Mouse (Mus musculus) midbrain, embryonic 15.5 days (tissue): ENCODE results near the gene Ern1. TPM values are rescaled to one million over a fixed set of nuclear protein-coding genes. Genes with fewer than 3 reads are reported as not detected.
A peak's percentile ranks its signal among the peaks of the same experiment; 100 is the strongest.

Experiments used
- ATAC-seq: fragments of 200-750 bp; cut with Nextera tagmentation; replicated peaks from 2 replicates; pipeline ENCODE4 v1.8.0; 2017; ENCODE audit warnings: moderate TSS enrichment
- H3K27ac ChIP-seq: fragments of 300-500 bp; sonication (generic); 2 replicates; pipeline ENCODE4 v1.5.1; 2015; ENCODE audit warnings: mild to moderate bottlenecking, inconsistent platforms
- H3K27me3 ChIP-seq: fragments of 300-500 bp; sonication (generic); replicated peaks from 2 replicates; pipeline ENCODE4 v1.6.1; 2015; ENCODE audit warnings: inconsistent platforms
- H3K36me3 ChIP-seq: fragments of 300-500 bp; sonication (generic); replicated peaks from 2 replicates; pipeline ENCODE4 v1.6.1; 2015; ENCODE audit warnings: inconsistent platforms
- H3K4me1 ChIP-seq: fragments of 300-500 bp; sonication (generic); 2 replicates; pipeline ENCODE4 v1.6.1; 2015; ENCODE audit warnings: inconsistent platforms
- H3K4me2 ChIP-seq: fragments of 300-500 bp; sonication (generic); 2 replicates; pipeline ENCODE4 v1.6.1; 2015; ENCODE audit warnings: inconsistent platforms, mild to moderate bottlenecking, moderate library complexity
- H3K4me3 ChIP-seq: fragments of 300-500 bp; sonication (generic); 2 replicates; pipeline ENCODE4 v1.5.1; 2015; ENCODE audit warnings: mild to moderate bottlenecking, inconsistent platforms
- H3K9ac ChIP-seq: fragments of 300-500 bp; sonication (generic); 2 replicates; pipeline ENCODE4 v1.6.1; 2015; ENCODE audit warnings: mild to moderate bottlenecking, inconsistent platforms
- H3K9me3 ChIP-seq: fragments of 300-500 bp; sonication (generic); 2 replicates; pipeline ENCODE4 v1.6.1; 2016; ENCODE audit warnings: inconsistent platforms
- WGBS: fragments of 180-500 bp; shearing (Covaris S2); methylation state at CpG from one replicate; pipeline ENCODE4 v1.1.7; 2015; ENCODE audit warnings: mixed read lengths; 5-methylcytosine and 5-hydroxymethylcytosine counted together
- polyA plus RNA-seq: library from polyadenylated mRNA; unstranded; fragments of >200 nt; fragmentation: Nextera tagmentation; extraction: Ambion mirVana; gene quantifications from 2 replicates; pipeline ENCODE4 v1.2.1, GENCODE M21; 2015

The Ern1 gene
- polyA plus RNA-seq, 1 experiment from 2014 or later, result 7.6 TPM

GRCm38 (mm10) chr11:106486866-106487732 lies 553 bp downstream of the Ern1 start:
- Histone ChIP-seq H3K9me3 (no peaks in the 10 kb centered on the region), H3K9ac (peak overlapping the region; percentile 84), H3K4me3 (peak overlapping the region; percentile 97), H3K27ac (peak overlapping the region; percentile 81), H3K4me1 (peaks cover 13% of the 10 kb centered on the region), H3K36me3 (no peaks in the 10 kb centered on the region), H3K4me2 (peak overlapping the region; percentile 84), H3K27me3 (no peaks in the 10 kb centered on the region)
- WGBS, result under 1% methylated on average over 80 of the region's 86 CpGs
- peak; percentile 90 for ATAC-seq

GRCm38 (mm10) chr11:106486042-106486865 lies 1.4 kb downstream of the Ern1 start:
- no peaks in the 10 kb centered on the region for H3K9me3 ChIP-seq
- H3K4me3 ChIP-seq, result peak overlapping the region; percentile 97
- 54% methylated on average over 16 of the region's 16 CpGs for WGBS
- H3K27ac ChIP-seq, result no peak overlapping the region
- no peaks in the 10 kb centered on the region for H3K36me3 ChIP-seq
- H3K27me3 ChIP-seq, result no peaks in the 10 kb centered on the region
- H3K4me2 ChIP-seq, result peak overlapping the region; percentile 84
- H3K9ac ChIP-seq, result 0 out of 2 replicates have a peak overlapping the region, but pooled peaks have one; percentile 84
- no peak for ATAC-seq
- peaks cover 13% of the 10 kb centered on the region for H3K4me1 ChIP-seq

GRCm38 (mm10) chr11:106485611-106486010 lies 2.0 kb downstream of the Ern1 start:
- WGBS, result 86% methylated on average over 4 of the region's 4 CpGs
- ATAC-seq, result no peak
- Histone ChIP-seq H3K27ac (no peak overlapping the region), H3K36me3 (no peaks in the 10 kb centered on the region), H3K4me1 (peaks cover 13% of the 10 kb centered on the region), H3K27me3 (no peaks in the 10 kb centered on the region), H3K9me3 (no peaks in the 10 kb centered on the region), H3K4me3 (no peak overlapping the region), H3K9ac (no peak overlapping the region), H3K4me2 (0 out of 2 replicates have a peak overlapping the region, but pooled peaks have one; percentile 84)

GRCm38 (mm10) chr11:106484875-106485274 lies 2.8 kb downstream of the Ern1 start:
- WGBS, result 91% methylated on average over 4 of the region's 4 CpGs
- Histone ChIP-seq H3K4me2 (no peak overlapping the region), H3K4me1 (peaks cover 13% of the 10 kb centered on the region), H3K27ac (no peak overlapping the region), H3K4me3 (no peak overlapping the region), H3K27me3 (no peaks in the 10 kb centered on the region), H3K36me3 (no peaks in the 10 kb centered on the region), H3K9ac (no peak overlapping the region), H3K9me3 (no peaks in the 10 kb centered on the region)
- no peak for ATAC-seq

GRCm38 (mm10) chr11:106482867-106483266 lies 4.8 kb downstream of the Ern1 start:
- no peak for ATAC-seq
- 90% methylated on average over 8 of the region's 8 CpGs for WGBS

GRCm38 (mm10) chr11:106481651-106482050 lies 6.0 kb downstream of the Ern1 start:
- Histone ChIP-seq H3K9me3 (no peaks in the 10 kb centered on the region), H3K36me3 (no peaks in the 10 kb centered on the region), H3K4me3 (no peak overlapping the region), H3K27me3 (no peaks in the 10 kb centered on the region), H3K4me2 (no peak overlapping the region), H3K4me1 (peaks cover 14% of the 10 kb centered on the region), H3K27ac (no peak overlapping the region), H3K9ac (no peak overlapping the region)
- 75% methylated on average over 4 of the region's 4 CpGs for WGBS
- no peak for ATAC-seq

More at GRCm38 (mm10) chr11:106482867-106483266, 4.8 kb downstream of the Ern1 start:
- Histone ChIP-seq H3K4me2 (no peak overlapping the region), H3K27me3 (no peaks in the 10 kb centered on the region), H3K4me1 (peaks cover 18% of the 10 kb centered on the region), H3K9ac (no peak overlapping the region), H3K36me3 (no peaks in the 10 kb centered on the region), H3K27ac (no peak overlapping the region), H3K9me3 (no peaks in the 10 kb centered on the region), H3K4me3 (no peak overlapping the region)

- no peaks in the 10 kb centered on the region for H3K36me3 ChIP-seq
- 92% methylated on average over 3 of the region's 3 CpGs for WGBS
Observed at GRCm38 (mm10) chr11:106480530-106480885, 7.1 kb downstream of the Ern1 start.

GRCm38 (mm10) chr11:106479619-106480529 lies 7.8 kb downstream of the Ern1 start:
- H3K9me3 ChIP-seq, result no peaks in the 10 kb centered on the region
- H3K27me3 ChIP-seq, result no peaks in the 10 kb centered on the region
- no peak overlapping the region for H3K9ac ChIP-seq
- H3K4me1 ChIP-seq, result peaks cover 5% of the 10 kb centered on the region; the same call in 1 of the 2 replicates
- ATAC-seq, result no peak
- no peak overlapping the region for H3K27ac ChIP-seq
- no peak overlapping the region for H3K4me2 ChIP-seq
- 91% methylated on average over 9 of the region's 9 CpGs for WGBS
- no peak overlapping the region for H3K4me3 ChIP-seq
- H3K36me3 ChIP-seq, result no peaks in the 10 kb centered on the region

More at GRCm38 (mm10) chr11:106480530-106480885, 7.1 kb downstream of the Ern1 start:
- Histone ChIP-seq H3K4me3 (no peak overlapping the region), H3K27ac (no peak overlapping the region), H3K9ac (no peak overlapping the region), H3K9me3 (no peaks in the 10 kb centered on the region), H3K27me3 (no peaks in the 10 kb centered on the region), H3K4me2 (no peak overlapping the region), H3K4me1 (peaks cover 5% of the 10 kb centered on the region; the same call in 1 of the 2 replicates)
- no peak for ATAC-seq

- ATAC-seq, result no peak
- Histone ChIP-seq H3K27me3 (no peaks in the 10 kb centered on the region), H3K4me2 (no peak overlapping the region), H3K27ac (no peak overlapping the region), H3K4me1 (peaks cover 5% of the 10 kb centered on the region; the same call in 1 of the 2 replicates), H3K9me3 (no peaks in the 10 kb centered on the region), H3K4me3 (no peak overlapping the region), H3K9ac (no peak overlapping the region), H3K36me3 (no peaks in the 10 kb centered on the region)
- 19% methylated on average over 1 of the region's 1 CpGs for WGBS
Observed at GRCm38 (mm10) chr11:106478745-106479144, 8.9 kb downstream of the Ern1 start.

- H3K27ac ChIP-seq, result no peak overlapping the region
- peaks cover 5% of the 10 kb centered on the region; the same call in 1 of the 2 replicates for H3K4me1 ChIP-seq
- no peak overlapping the region for H3K4me2 ChIP-seq
- over 99% methylated on average over 4 of the region's 4 CpGs for WGBS
- no peak for ATAC-seq
- H3K27me3 ChIP-seq, result no peaks in the 10 kb centered on the region
- no peaks in the 10 kb centered on the region for H3K36me3 ChIP-seq
- H3K4me3 ChIP-seq, result no peak overlapping the region
- H3K9ac ChIP-seq, result no peak overlapping the region
- H3K9me3 ChIP-seq, result no peaks in the 10 kb centered on the region
Observed at GRCm38 (mm10) chr11:106477505-106478160, 10.0 kb downstream of the Ern1 start.

GRCm38 (mm10) chr11:106475309-106475708 lies 12.3 kb downstream of the Ern1 start:
- no peaks in the 10 kb centered on the region for H3K36me3 ChIP-seq
- no peak overlapping the region for H3K9ac ChIP-seq
- no peaks in the 10 kb centered on the region for H3K9me3 ChIP-seq
- no peak overlapping the region for H3K4me3 ChIP-seq
- H3K4me2 ChIP-seq, result no peak overlapping the region
- no peaks in the 10 kb centered on the region for H3K27me3 ChIP-seq
- no peak overlapping the region for H3K27ac ChIP-seq
- peaks cover 5% of the 10 kb centered on the region; the same call in 1 of the 2 replicates for H3K4me1 ChIP-seq
- ATAC-seq, result no peak
- 95% methylated on average over 1 of the region's 1 CpGs for WGBS
